Mouse (Mus musculus) frontal cortex, postnatal 25 days (tissue): ENCODE measurements at regions not wholly inside any gene's neighbourhood (a gene's known extent, or its start where the extent isn't known, plus 50 kb on each side); places are given as distances from the start of the nearest gene placed in this dataset.
"Not testable (repeated sequence)": the region's sequence is repeated elsewhere in the genome, so short reads cannot be mapped to it uniquely, and the experiment has no call there.

Experiments used
- DNase-seq, 2 experiments: peaks; one replicate each; pipeline ENCODE4 v3.0.0; 2022; ENCODE audit warnings: low spot score in 2 of 2

GRCm38 (mm10) chr15:93094202-93095135 lies 180.5 kb downstream of the Gxylt1 start:
- DNase-seq, result no peak

DNA sequence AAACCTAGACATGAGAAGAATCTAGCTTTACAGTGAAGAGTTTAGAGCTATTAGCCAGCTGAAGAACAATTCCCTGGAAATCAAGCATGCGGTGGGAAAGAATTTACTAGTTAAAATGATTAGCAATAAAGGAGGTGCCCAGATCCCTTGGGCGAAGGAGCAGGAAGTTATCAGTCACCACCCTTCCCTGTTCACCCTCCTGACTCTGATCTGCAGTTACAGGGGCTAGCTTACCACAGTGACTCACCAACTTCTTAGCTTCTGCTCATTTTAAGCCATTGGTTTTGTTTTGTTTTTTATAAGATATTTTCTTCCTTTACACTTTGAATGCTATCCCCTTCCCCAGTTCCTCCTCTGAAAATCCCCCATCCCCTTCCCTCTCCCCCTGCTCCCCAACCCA lies 183.6 kb downstream of the Gxylt1 start:
- DNase-seq, result no peak

DNA sequence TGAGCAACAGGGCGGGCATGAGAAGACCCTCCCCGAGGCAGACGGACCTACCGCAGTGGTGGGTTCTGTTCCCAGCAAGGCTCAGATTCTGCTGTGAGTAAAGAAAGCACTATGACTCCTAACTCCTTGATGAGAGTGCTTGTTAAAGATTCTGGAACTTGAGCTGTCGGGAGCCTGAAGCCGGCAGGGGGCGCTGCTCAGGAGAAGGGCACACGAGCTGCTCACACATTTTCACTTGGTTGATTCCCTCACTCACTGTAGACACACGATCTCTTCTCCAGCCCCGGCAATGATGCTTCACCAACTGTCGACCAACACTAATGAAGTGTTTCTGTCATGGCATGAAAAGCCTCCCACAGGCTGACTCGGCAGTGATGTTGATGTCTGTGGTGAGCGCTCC lies 185.6 kb downstream of the Gxylt1 start:
- peak; percentile 41 for DNase-seq

DNA sequence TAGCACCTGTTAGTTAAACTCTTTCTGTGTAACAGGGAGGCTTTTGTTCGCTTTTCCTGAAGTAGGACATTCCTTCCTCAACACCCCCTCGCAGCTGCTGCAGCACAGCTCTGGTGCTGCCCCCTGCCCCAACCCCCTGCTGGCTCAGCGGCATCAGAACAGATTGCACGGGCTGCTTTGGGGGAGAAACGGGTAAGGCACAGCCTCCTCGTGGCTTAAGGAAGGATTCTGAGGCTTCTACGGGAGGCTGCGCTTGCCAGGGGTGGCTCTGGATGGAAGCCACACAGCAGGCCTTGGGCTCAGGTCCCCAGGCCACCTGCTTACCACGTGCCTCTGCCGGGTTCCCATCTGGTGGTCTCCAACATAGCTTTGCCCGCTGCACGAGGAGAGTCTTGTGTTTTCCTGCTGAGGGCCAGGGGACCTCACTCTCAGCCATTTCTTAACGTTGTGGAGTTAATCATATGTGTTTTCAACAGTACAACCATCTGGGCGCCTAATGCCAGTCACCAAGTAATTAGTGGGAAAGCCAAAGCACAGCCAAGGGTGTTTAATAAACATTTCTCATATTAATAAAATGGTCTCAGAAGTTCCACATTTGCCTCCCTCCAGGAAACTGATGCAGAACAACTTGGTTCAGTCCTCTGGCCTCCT lies 189.9 kb downstream of the Gxylt1 start:
- no peak for DNase-seq

- DNase-seq, result no peak
Observed at GRCm38 (mm10) chr15:93074070-93074469, 200.9 kb downstream of the Gxylt1 start.

DNA sequence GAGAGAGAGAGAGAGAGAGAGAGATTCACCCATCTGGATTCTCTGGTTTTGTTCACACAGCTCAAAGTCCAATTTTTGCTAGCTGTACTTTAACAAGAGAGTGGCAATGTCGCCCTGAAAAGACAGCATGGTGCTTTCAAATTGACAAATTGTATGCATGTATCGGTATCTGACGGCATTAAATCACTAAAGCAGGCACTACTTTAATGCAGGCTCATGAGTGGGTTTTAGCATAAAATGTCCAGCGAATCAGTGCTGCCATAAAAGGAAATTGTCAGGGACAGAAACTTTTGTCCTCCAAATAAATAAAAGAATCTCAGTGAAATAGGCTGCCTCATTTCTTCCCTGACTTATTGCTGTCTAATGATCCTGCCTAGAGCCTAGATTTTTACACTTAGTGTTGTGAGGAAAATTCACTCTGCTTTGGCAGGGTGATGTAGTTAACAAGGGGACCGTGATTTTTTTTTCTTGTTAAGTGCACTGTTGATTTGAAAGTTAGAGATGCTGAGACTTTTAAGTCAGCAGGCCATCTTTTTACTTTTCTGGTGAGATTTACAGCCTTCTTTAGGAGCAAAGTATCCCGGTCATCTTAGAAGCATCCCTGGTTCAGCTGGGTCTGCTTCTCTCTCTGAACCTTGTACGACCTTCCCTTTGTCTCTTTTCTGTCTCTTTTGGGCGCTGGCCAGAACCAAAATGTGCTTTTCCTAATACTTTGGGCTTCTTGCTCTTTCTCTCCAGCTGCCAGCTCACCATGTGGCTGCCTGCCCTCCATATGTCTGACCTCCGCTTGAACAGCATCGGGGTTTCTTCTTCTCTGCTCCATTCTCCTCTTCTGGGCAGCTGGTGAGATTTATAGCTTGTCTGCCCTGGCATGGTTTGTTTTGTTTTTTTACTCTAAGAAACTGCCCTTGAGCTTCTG lies 212.5 kb downstream of the Gxylt1 start:
- no peak for DNase-seq

DNA sequence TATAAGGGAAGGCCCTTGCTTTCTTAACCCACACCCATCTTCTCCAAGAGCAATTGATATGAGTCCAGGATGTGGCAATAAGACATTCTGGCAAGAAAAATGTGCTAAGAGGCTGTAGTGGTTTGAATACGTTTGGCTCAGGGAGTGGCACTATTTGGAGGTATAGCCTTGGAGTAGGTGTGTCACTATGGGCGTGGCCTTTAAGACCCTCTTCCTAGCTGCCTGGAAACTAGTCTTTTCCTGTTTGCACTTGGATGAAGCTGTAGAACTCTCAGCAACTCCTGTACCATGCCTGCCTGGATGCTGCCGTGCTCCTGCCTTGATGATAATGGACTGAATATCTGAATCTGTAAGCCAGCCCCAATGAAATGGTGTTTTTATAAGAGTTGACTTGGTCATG lies 221.5 kb downstream of the Gxylt1 start:
- DNase-seq, result no peak

DNA sequence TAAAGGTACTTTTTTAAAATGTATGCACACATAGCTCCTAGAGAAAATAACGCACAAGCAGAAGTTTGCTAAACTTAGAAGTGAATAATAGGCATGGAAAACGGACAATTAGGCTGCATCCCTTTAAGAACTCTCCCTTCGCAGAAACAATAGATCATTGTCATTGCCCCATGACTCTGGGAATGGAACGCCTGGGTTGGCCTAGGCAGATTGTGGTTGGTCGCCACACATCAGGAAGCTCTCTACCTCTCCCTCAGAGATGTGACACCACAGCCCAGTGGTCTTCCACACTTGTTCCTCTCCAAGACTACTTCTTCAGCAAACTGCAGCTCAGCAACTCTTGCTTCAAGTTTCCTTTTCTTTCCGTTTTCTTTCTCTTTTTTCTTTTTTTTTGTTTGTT lies 247.8 kb downstream of the Gxylt1 start:
- DNase-seq, result no peak

- no peak for DNase-seq
Observed at GRCm38 (mm10) chr15:93026456-93027078, 248.4 kb downstream of the Gxylt1 start.

DNA sequence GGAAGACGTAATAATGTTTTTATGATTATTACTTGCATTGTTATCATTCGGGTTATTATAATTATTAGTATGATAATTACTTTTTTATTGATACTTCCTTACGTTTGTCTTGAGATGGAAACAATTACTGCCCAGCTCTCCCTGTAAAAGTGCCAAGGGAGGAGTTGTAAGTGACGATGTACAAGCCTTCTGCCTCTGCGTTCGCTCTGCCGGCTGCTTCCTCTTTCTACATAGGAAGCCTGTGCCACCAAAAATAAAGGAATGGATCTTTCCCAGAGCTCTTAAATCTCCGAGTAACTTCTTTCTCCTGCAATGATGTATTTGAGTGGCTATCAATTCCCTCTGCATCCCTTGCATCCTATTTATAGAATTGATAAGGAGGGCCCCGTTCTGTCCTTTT lies 249.2 kb downstream of the Gxylt1 start:
- DNase-seq, result no peak

- DNase-seq, result no peak
Observed at GRCm38 (mm10) chr15:93024171-93024570, 250.8 kb downstream of the Gxylt1 start.

DNA sequence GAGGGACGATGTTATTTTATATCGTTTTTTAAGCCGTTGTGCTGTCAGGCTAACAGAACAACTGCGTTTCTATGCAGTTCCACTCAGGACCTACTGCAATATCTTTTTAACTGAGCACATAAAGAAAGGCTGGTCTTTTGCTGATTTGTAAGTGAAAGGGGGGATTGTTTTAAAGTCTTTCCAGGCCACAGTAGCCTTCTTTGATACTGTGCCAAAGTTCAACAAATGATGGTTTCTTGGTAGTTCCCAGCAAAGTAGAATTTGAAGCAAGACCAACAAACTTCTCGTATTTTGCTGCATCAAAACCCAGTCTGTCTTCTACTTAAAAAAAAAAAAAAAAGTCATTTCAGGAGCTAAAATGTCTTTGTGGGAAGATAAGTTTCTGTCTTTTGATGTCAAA lies 263.8 kb downstream of the Gxylt1 start:
- no peak for DNase-seq

DNA sequence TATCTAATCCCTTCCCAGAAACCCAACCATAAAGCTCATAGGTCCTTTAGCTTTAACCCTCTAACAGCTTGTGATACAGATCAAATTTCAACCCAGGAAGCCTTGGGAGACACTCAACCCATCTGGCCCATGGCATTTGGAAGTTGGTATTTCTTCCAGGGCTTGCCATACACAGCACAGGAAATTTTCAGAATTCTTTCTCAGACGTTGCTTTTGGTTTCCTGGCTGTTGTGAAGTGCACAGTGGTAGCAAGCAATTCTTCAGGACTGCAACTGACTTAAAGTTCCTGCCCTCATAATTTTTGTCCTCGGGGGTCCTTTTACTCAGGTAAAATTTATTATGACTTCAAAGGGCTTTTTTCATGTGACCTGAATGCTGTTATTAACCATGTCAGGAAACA lies 264.4 kb downstream of the Gxylt1 start:
- DNase-seq, result no peak

GRCm38 (mm10) chr15:93005751-93006231 lies 269.2 kb downstream of the Gxylt1 start:
- no peak for DNase-seq

GRCm38 (mm10) chr15:93005186-93005585 lies 269.8 kb downstream of the Gxylt1 start:
- not testable (repeated sequence) for DNase-seq

DNA sequence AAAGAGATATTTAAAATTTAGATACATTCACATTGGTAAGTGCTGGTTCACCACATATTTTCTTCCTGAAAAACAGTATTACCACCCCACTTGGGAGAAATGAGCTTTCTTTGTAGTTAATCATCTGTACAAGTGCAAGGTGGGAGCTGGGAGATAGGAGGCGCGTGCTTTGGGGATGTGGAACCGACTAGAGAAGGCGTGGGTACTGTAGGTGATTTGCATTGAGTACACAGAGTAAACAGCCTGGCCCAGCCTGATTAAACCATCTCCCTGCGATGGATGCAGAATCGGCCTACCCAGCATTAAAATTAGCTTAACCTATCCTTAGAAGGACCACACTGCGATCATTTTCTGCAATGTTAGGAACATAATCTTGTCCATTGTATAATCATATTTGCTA lies 270.4 kb downstream of the Gxylt1 start:
- no peak for DNase-seq

- DNase-seq, result no peak
Observed at GRCm38 (mm10) chr15:93003233-93003632, 271.7 kb downstream of the Gxylt1 start.

GRCm38 (mm10) chr15:93002002-93002904 lies 272.7 kb downstream of the Gxylt1 start:
- DNase-seq, result peak in 1 of 2 experiments; percentile 9

GRCm38 (mm10) chr15:93001346-93002001 lies 273.5 kb downstream of the Gxylt1 start:
- peak in 1 of 2 experiments; percentile 17 for DNase-seq

- no peak for DNase-seq
Observed at GRCm38 (mm10) chr15:93000121-93000520, 274.9 kb downstream of the Gxylt1 start.
